In genomic region chr9:99436182-99437030, GRCm38 (mm10) we compare ENCODE assay signal across 8 mouse cellular contexts. TPM values are rescaled to one million over a fixed set of nuclear protein-coding genes. Genes with fewer than 3 reads are reported as not detected.
DNase-seq lines count a peak whose midpoint lies in the region; ATAC-seq and TF ChIP-seq lines count a peak whose summit lies in the region.

No protein-coding gene starts in this region.

- peaks cover 6% of the 10 kb centered on the region; the same call in 1 of the 2 replicates for H3K9me3 ChIP-seq in G1E (replicated peaks)
- no peaks in the 10 kb centered on the region for H3K9me3 ChIP-seq in forebrain, embryonic 16.5 days (ENCODE audit: control insufficient read depth, low read length)
- H3K9me3 ChIP-seq in lung, embryonic 16.5 days (ENCODE audit: control insufficient read depth, low read length): no peaks in the 10 kb centered on the region

- H3K4me3 ChIP-seq in G1E (ENCODE audit: low read depth, low read length): peak overlapping the region; percentile 67
- peak overlapping the region; percentile 92 for H3K4me3 ChIP-seq in forebrain, embryonic 16.5 days (replicated peaks; ENCODE audit: low read length)
- H3K4me3 ChIP-seq in layer of hippocampus, adult 2 months: peak overlapping the region; percentile 67
- H3K4me3 ChIP-seq in lung, embryonic 16.5 days (ENCODE audit: low read length): peak overlapping the region; percentile 64

- ATAC-seq in G1E (ENCODE audit: extremely low read depth, insufficient number of reproducible peaks, low FRiP score, poor library complexity, severe bottlenecking): no peak
- ATAC-seq in forebrain, embryonic 16.5 days: peak; percentile 81
- peak; percentile 87 for ATAC-seq in lung, embryonic 16.5 days (ENCODE audit: low read depth)

- H3K27ac ChIP-seq in forebrain, embryonic 16.5 days (ENCODE audit: low read length): peak overlapping the region; percentile 87
- peak overlapping the region; percentile 98 for H3K27ac ChIP-seq in layer of hippocampus, adult 2 months
- peak overlapping the region; percentile 48 for H3K27ac ChIP-seq in lung, embryonic 16.5 days (ENCODE audit: low read length)

- peaks cover 39% of the 10 kb centered on the region for H3K27me3 ChIP-seq in G1E (ENCODE audit: insufficient read depth, low read length)
- H3K27me3 ChIP-seq in forebrain, embryonic 16.5 days (replicated peaks; ENCODE audit: control insufficient read depth, insufficient read depth, low read length): no peaks in the 10 kb centered on the region
- H3K27me3 ChIP-seq in lung, embryonic 16.5 days (ENCODE audit: control insufficient read depth, insufficient read depth, low read depth, low read length): peaks cover 6% of the 10 kb centered on the region; the same call in 1 of the 2 replicates

- peaks cover 57% of the 10 kb centered on the region for H3K4me1 ChIP-seq in G1E (ENCODE audit: insufficient read depth, low read depth, low read length)
- H3K4me1 ChIP-seq in forebrain, embryonic 16.5 days (replicated peaks; ENCODE audit: control insufficient read depth, insufficient read depth, low read length): peaks cover 39% of the 10 kb centered on the region
- H3K4me1 ChIP-seq in lung, embryonic 16.5 days (replicated peaks; ENCODE audit: control insufficient read depth, insufficient read depth, low read length): peaks cover 13% of the 10 kb centered on the region; the same call in 1 of the 2 replicates

- H3K36me3 ChIP-seq in G1E (replicated peaks): no peaks in the 10 kb centered on the region
- H3K36me3 ChIP-seq in forebrain, embryonic 16.5 days (ENCODE audit: control insufficient read depth, insufficient read depth): no peaks in the 10 kb centered on the region
- no peaks in the 10 kb centered on the region for H3K36me3 ChIP-seq in lung, embryonic 16.5 days (ENCODE audit: control insufficient read depth, insufficient read depth, low read length)

- under 1% methylated on average over 65 of the region's 86 CpGs for WGBS in forebrain, embryonic 16.5 days
- WGBS in lung, embryonic 16.5 days: 1% methylated on average over 64 of the region's 86 CpGs

- intact Hi-C loops in heart, postnatal 36 days (cut with DNase I): loop anchor here (10.0 kb wide), 1 partner anchor 302 kb away; no protein-coding TSS in a partner anchor

- H3K4me2 ChIP-seq in forebrain, embryonic 16.5 days (ENCODE audit: low read length): peak overlapping the region; percentile 94
- H3K4me2 ChIP-seq in lung, embryonic 16.5 days (ENCODE audit: low read depth, low read length): peak overlapping the region; percentile 94

- TF ChIP-seq CTCF in G1E (IDR thresholded peaks at IDR 0.05; ENCODE audit: low read depth, low read length): no peak
- no peak for TF ChIP-seq CTCF in layer of hippocampus, adult 2 months (conservative IDR thresholded peaks at IDR 0.05)

- peak overlapping the region; percentile 96 for H3K9ac ChIP-seq in forebrain, embryonic 16.5 days (replicated peaks; ENCODE audit: low read depth, low read length)
- peak overlapping the region; percentile 76 for H3K9ac ChIP-seq in lung, embryonic 16.5 days (ENCODE audit: low read length)

- DNase-seq in G1E (ENCODE audit: low spot score): no peak
- DNase-seq in cerebellum, adult 11-12 months: peak; percentile 82
- DNase-seq in heart, postnatal 36 days: peak; percentile 83 to 90
- DNase-seq in layer of hippocampus, adult 2 months (ENCODE audit: low spot score in 2 of 2): peak; percentile 63 to 84
- peak; percentile 60 for DNase-seq in ovary, postnatal 10 days (ENCODE audit: low spot score)
- DNase-seq in thymus, postnatal 25 days: peak; percentile 31

RNA-seq across cellular contexts. Expression of gene Mras, which starts 0.8 kb away (rescaled TPM):
- total RNA-seq in G1E (2014; fragmentation: Nextera tagmentation) (not detected in 2 replicates), G1E (2017) (2.1 TPM in 2 replicates)
- polyA plus RNA-seq in G1E (2012): 0.04 and 0.12 TPM in 2 replicates
- polyA plus RNA-seq in forebrain, embryonic 16.5 days (2015; fragmentation: Nextera tagmentation; extraction: Ambion mirVana): 47.5 and 48.3 TPM in 2 replicates
- total RNA-seq in heart, postnatal 36 days (2021): 1 to 10 TPM; 5.2 to 6.5 TPM
- 100 to 1,000 TPM; 138 to 141 TPM for total RNA-seq in layer of hippocampus, adult 2 months (2021)
- polyA plus RNA-seq in lung, embryonic 16.5 days (2015; fragmentation: Nextera tagmentation; extraction: Ambion mirVana): 12.3 and 15.2 TPM in 2 replicates

RNA-seq across cellular contexts. Expression of gene Nme9, which starts 14.9 kb away (rescaled TPM):
- total RNA-seq in G1E (2014; fragmentation: Nextera tagmentation) (not detected in 2 replicates), G1E (2017) (not detected in 2 replicates)
- polyA plus RNA-seq in G1E (2012): not detected in 2 replicates
- polyA plus RNA-seq in forebrain, embryonic 16.5 days (2015; fragmentation: Nextera tagmentation; extraction: Ambion mirVana): 0.41 and 0.61 TPM in 2 replicates
- not detected for total RNA-seq in heart, postnatal 36 days (2021)
- under 1 TPM; 0.61 to 0.77 TPM for total RNA-seq in layer of hippocampus, adult 2 months (2021)
- polyA plus RNA-seq in lung, embryonic 16.5 days (2015; fragmentation: Nextera tagmentation; extraction: Ambion mirVana): 6.2 and 11.3 TPM in 2 replicates

Comparison
In these comparisons a context has a peak if more than half of its experiments do, and no peak if none do; other contexts are left out.
1. H3K27ac ChIP-seq: peak in every context shown above with its lines; median percentile 98 in layer of hippocampus, adult 2 months; 87 in forebrain, embryonic 16.5 days; 48 in lung, embryonic 16.5 days.
2. RNA of gene Mras, which starts 0.8 kb away (total RNA-seq): 138 to 141 TPM in layer of hippocampus, adult 2 months; 5.2 to 6.5 TPM in heart, postnatal 36 days and 2.1 TPM in G1E; every median in the first group is over 10 times any median in the second.
3. Peak in every context shown above with its lines, with median percentiles within 50 percentile points of each other: H3K4me3 ChIP-seq.